Mouse (Mus musculus): ENCODE results near the gene Plekhm3. TPM values are rescaled to one million over a fixed set of nuclear protein-coding genes. Genes with fewer than 3 reads are reported as not detected.

Gene Plekhm3
- polyA plus RNA-seq, 1 experiment from 2014 or later: 6.0 TPM

- H3K36me3 ChIP-seq (ENCODE audit: control insufficient read depth, insufficient read depth, low read length): no peaks in the 10 kb centered on the region
- no peak for ATAC-seq (ENCODE audit: low read depth)
- H3K27ac ChIP-seq (ENCODE audit: low read length): no peak overlapping the region
- 92% methylated on average over 10 of the region's 10 CpGs for WGBS
- no peak overlapping the region for H3K9ac ChIP-seq (ENCODE audit: low read length)
- no peak overlapping the region for H3K4me3 ChIP-seq (ENCODE audit: low read length)
- H3K9me3 ChIP-seq (ENCODE audit: control insufficient read depth, low read length): no peaks in the 10 kb centered on the region
- no peak overlapping the region for H3K4me2 ChIP-seq (ENCODE audit: low read depth, low read length)
- no peaks in the 10 kb centered on the region for H3K4me1 ChIP-seq (replicated peaks; ENCODE audit: control insufficient read depth, insufficient read depth, low read length)
- H3K27me3 ChIP-seq (ENCODE audit: control insufficient read depth, insufficient read depth, low read depth, low read length): no peaks in the 10 kb centered on the region
These were observed 18.9 kb downstream of the Plekhm3 start for GRCm38 (mm10) chr1:64937692-64938091.

GRCm38 (mm10) chr1:64932921-64933320, 23.7 kb downstream of the Plekhm3 start:
- Histone ChIP-seq H3K4me1 (replicated peaks; ENCODE audit: control insufficient read depth, insufficient read depth, low read length) (no peaks in the 10 kb centered on the region; the same call in 1 of the 2 replicates), H3K36me3 (ENCODE audit: control insufficient read depth, insufficient read depth, low read length) (no peaks in the 10 kb centered on the region; the same call in 1 of the 2 replicates), H3K4me2 (ENCODE audit: low read depth, low read length) (no peak overlapping the region), H3K9me3 (ENCODE audit: control insufficient read depth, low read length) (no peaks in the 10 kb centered on the region), H3K27ac (ENCODE audit: low read length) (no peak overlapping the region), H3K4me3 (ENCODE audit: low read length) (no peak overlapping the region), H3K27me3 (ENCODE audit: control insufficient read depth, insufficient read depth, low read depth, low read length) (no peaks in the 10 kb centered on the region), H3K9ac (ENCODE audit: low read length) (no peak overlapping the region)
- 93% methylated on average over 1 of the region's 1 CpGs for WGBS
- ATAC-seq (ENCODE audit: low read depth): no peak

GRCm38 (mm10) chr1:64930124-64930523, 26.5 kb downstream of the Plekhm3 start:
- Histone ChIP-seq H3K4me2 (ENCODE audit: low read depth, low read length) (no peak overlapping the region), H3K4me1 (replicated peaks; ENCODE audit: control insufficient read depth, insufficient read depth, low read length) (no peaks in the 10 kb centered on the region; the same call in 1 of the 2 replicates), H3K27me3 (ENCODE audit: control insufficient read depth, insufficient read depth, low read depth, low read length) (no peaks in the 10 kb centered on the region), H3K4me3 (ENCODE audit: low read length) (no peak overlapping the region), H3K36me3 (ENCODE audit: control insufficient read depth, insufficient read depth, low read length) (no peaks in the 10 kb centered on the region; the same call in 1 of the 2 replicates), H3K27ac (ENCODE audit: low read length) (no peak overlapping the region), H3K9ac (ENCODE audit: low read length) (no peak overlapping the region), H3K9me3 (ENCODE audit: control insufficient read depth, low read length) (no peaks in the 10 kb centered on the region)
- WGBS: 51% methylated on average over 6 of the region's 6 CpGs
- no peak for ATAC-seq (ENCODE audit: low read depth)

- no peaks in the 10 kb centered on the region; the same call in 1 of the 2 replicates for H3K4me1 ChIP-seq (replicated peaks; ENCODE audit: control insufficient read depth, insufficient read depth, low read length)
- 54% methylated on average over 4 of the region's 4 CpGs for WGBS
- H3K4me3 ChIP-seq (ENCODE audit: low read length): no peak overlapping the region
- no peak overlapping the region for H3K27ac ChIP-seq (ENCODE audit: low read length)
- no peaks in the 10 kb centered on the region; the same call in 1 of the 2 replicates for H3K36me3 ChIP-seq (ENCODE audit: control insufficient read depth, insufficient read depth, low read length)
- no peak overlapping the region for H3K4me2 ChIP-seq (ENCODE audit: low read depth, low read length)
- no peak overlapping the region for H3K9ac ChIP-seq (ENCODE audit: low read length)
- no peak for ATAC-seq (ENCODE audit: low read depth)
- no peaks in the 10 kb centered on the region for H3K9me3 ChIP-seq (ENCODE audit: control insufficient read depth, low read length)
- H3K27me3 ChIP-seq (ENCODE audit: control insufficient read depth, insufficient read depth, low read depth, low read length): no peaks in the 10 kb centered on the region
These were observed 27.0 kb downstream of the Plekhm3 start for GRCm38 (mm10) chr1:64929673-64930072.

- Histone ChIP-seq H3K27me3 (ENCODE audit: control insufficient read depth, insufficient read depth, low read depth, low read length) (no peaks in the 10 kb centered on the region), H3K36me3 (ENCODE audit: control insufficient read depth, insufficient read depth, low read length) (no peaks in the 10 kb centered on the region; the same call in 1 of the 2 replicates), H3K9ac (ENCODE audit: low read length) (no peak overlapping the region), H3K4me3 (ENCODE audit: low read length) (no peak overlapping the region), H3K9me3 (ENCODE audit: control insufficient read depth, low read length) (no peaks in the 10 kb centered on the region), H3K4me2 (ENCODE audit: low read depth, low read length) (no peak overlapping the region), H3K4me1 (replicated peaks; ENCODE audit: control insufficient read depth, insufficient read depth, low read length) (no peaks in the 10 kb centered on the region; the same call in 1 of the 2 replicates), H3K27ac (ENCODE audit: low read length) (no peak overlapping the region)
- 92% methylated on average over 3 of the region's 3 CpGs for WGBS
- no peak for ATAC-seq (ENCODE audit: low read depth)
These were observed 28.1 kb downstream of the Plekhm3 start for GRCm38 (mm10) chr1:64928542-64928941.

- H3K9me3 ChIP-seq (ENCODE audit: control insufficient read depth, low read length): no peaks in the 10 kb centered on the region
These were observed 29.0 kb downstream of the Plekhm3 start for GRCm38 (mm10) chr1:64927437-64928274.

GRCm38 (mm10) chr1:64925594-64925993, 31.0 kb downstream of the Plekhm3 start:
- H3K9ac ChIP-seq (ENCODE audit: low read length): no peak overlapping the region
- ATAC-seq (ENCODE audit: low read depth): no peak
- H3K9me3 ChIP-seq (ENCODE audit: control insufficient read depth, low read length): no peaks in the 10 kb centered on the region
- no peaks in the 10 kb centered on the region; the same call in 1 of the 2 replicates for H3K4me1 ChIP-seq (replicated peaks; ENCODE audit: control insufficient read depth, insufficient read depth, low read length)
- H3K27me3 ChIP-seq (ENCODE audit: control insufficient read depth, insufficient read depth, low read depth, low read length): no peaks in the 10 kb centered on the region
- no peak overlapping the region for H3K4me2 ChIP-seq (ENCODE audit: low read depth, low read length)
- H3K4me3 ChIP-seq (ENCODE audit: low read length): no peak overlapping the region
- H3K36me3 ChIP-seq (ENCODE audit: control insufficient read depth, insufficient read depth, low read length): no peaks in the 10 kb centered on the region
- WGBS: 89% methylated on average over 3 of the region's 3 CpGs
- H3K27ac ChIP-seq (ENCODE audit: low read length): no peak overlapping the region

More at GRCm38 (mm10) chr1:64927437-64928274, 29.0 kb downstream of the Plekhm3 start:
- H3K4me1 ChIP-seq (replicated peaks; ENCODE audit: control insufficient read depth, insufficient read depth, low read length): no peaks in the 10 kb centered on the region; the same call in 1 of the 2 replicates
- H3K4me3 ChIP-seq (ENCODE audit: low read length): no peak overlapping the region
- no peak for ATAC-seq (ENCODE audit: low read depth)
- H3K27me3 ChIP-seq (ENCODE audit: control insufficient read depth, insufficient read depth, low read depth, low read length): no peaks in the 10 kb centered on the region
- H3K36me3 ChIP-seq (ENCODE audit: control insufficient read depth, insufficient read depth, low read length): no peaks in the 10 kb centered on the region; the same call in 1 of the 2 replicates
- H3K27ac ChIP-seq (ENCODE audit: low read length): no peak overlapping the region
- H3K9ac ChIP-seq (ENCODE audit: low read length): no peak overlapping the region
- 81% methylated on average over 15 of the region's 15 CpGs for WGBS
- no peak overlapping the region for H3K4me2 ChIP-seq (ENCODE audit: low read depth, low read length)

GRCm38 (mm10) chr1:64924283-64924682, 32.3 kb downstream of the Plekhm3 start:
- no peak overlapping the region for H3K27ac ChIP-seq (ENCODE audit: low read length)
- H3K36me3 ChIP-seq (ENCODE audit: control insufficient read depth, insufficient read depth, low read length): no peaks in the 10 kb centered on the region
- H3K9ac ChIP-seq (ENCODE audit: low read length): no peak overlapping the region
- no peak overlapping the region for H3K4me3 ChIP-seq (ENCODE audit: low read length)
- no peak overlapping the region for H3K4me2 ChIP-seq (ENCODE audit: low read depth, low read length)
- no peak for ATAC-seq (ENCODE audit: low read depth)
- H3K27me3 ChIP-seq (ENCODE audit: control insufficient read depth, insufficient read depth, low read depth, low read length): no peaks in the 10 kb centered on the region
- 78% methylated on average over 12 of the region's 12 CpGs for WGBS
- no peaks in the 10 kb centered on the region for H3K9me3 ChIP-seq (ENCODE audit: control insufficient read depth, low read length)
- H3K4me1 ChIP-seq (replicated peaks; ENCODE audit: control insufficient read depth, insufficient read depth, low read length): no peaks in the 10 kb centered on the region

- WGBS: 44% methylated on average over 14 of the region's 14 CpGs
- Histone ChIP-seq H3K36me3 (ENCODE audit: control insufficient read depth, insufficient read depth, low read length) (no peaks in the 10 kb centered on the region), H3K4me2 (ENCODE audit: low read depth, low read length) (no peak overlapping the region), H3K27ac (ENCODE audit: low read length) (no peak overlapping the region), H3K4me1 (replicated peaks; ENCODE audit: control insufficient read depth, insufficient read depth, low read length) (no peaks in the 10 kb centered on the region), H3K4me3 (ENCODE audit: low read length) (no peak overlapping the region), H3K27me3 (ENCODE audit: control insufficient read depth, insufficient read depth, low read depth, low read length) (no peaks in the 10 kb centered on the region), H3K9ac (ENCODE audit: low read length) (no peak overlapping the region), H3K9me3 (ENCODE audit: control insufficient read depth, low read length) (no peaks in the 10 kb centered on the region)
- ATAC-seq (ENCODE audit: low read depth): peak; percentile 31; the same call in 1 of the 2 replicates
These were observed 37.7 kb downstream of the Plekhm3 start for GRCm38 (mm10) chr1:64918810-64919528.
